Mouse (Mus musculus): ENCODE results near the gene Klrb1. TPM values are rescaled to one million over a fixed set of nuclear protein-coding genes. Genes with fewer than 3 reads are reported as not detected.

Klrb1 gene
- not detected in 4 replicates for total RNA-seq (2023; ENCODE audit: inconsistent age)

GRCm38 (mm10) chr6:128722959-128723358 lies at the start of gene Klrb1:
Gene Klrb1, minus strand, starts transcription at chr6:128723059.

DNA sequence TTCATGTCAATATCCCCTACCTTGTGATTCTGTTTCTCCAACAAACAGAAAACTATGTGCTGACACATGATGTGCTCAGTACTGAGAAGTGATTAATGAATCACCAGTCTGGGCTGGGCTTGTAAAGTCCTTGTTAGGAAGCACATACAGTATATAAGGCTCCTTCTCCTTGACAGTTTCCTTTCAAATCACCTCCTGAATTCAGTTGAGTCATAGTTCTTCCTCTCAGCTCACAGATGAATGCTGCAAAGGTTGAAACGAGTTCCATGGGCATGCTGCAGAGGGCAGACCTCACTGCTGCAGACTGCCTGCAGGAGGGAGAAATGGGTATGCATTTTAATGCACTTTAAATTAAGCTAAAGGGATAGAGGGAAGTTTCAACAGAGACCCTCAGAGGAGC lies 60.7 kb downstream of the Klrb1 start, which contains the start of gene Clec2h:
Gene Clec2h (plus strand): TSS at position 180 of the 400 bp plus-strand sequence.

Other genes with a start within 250 kb of the Klrb1 start
- not detected in 4 replicates for gene Pzp, start 196.3 kb downstream of the Klrb1 start, total RNA-seq (2023; ENCODE audit: inconsistent age)
- gene A2ml1, start 141.5 kb downstream of the Klrb1 start, total RNA-seq (2023; ENCODE audit: inconsistent age): not detected in 4 replicates
- gene Klrb1a, start 99.5 kb downstream of the Klrb1 start, total RNA-seq (2023; ENCODE audit: inconsistent age): 1.1 TPM in 1 of 4 replicates, not detected in the others
- gene Clec2h, start 60.7 kb downstream of the Klrb1 start, total RNA-seq (2023; ENCODE audit: inconsistent age): 126 to 155 TPM (median 143 TPM) in 4 replicates
- 0.99 to 1.3 TPM (median 1.1 TPM) in 4 replicates for gene Klrb1c, start 66.2 kb upstream of the Klrb1 start, total RNA-seq (2023; ENCODE audit: inconsistent age)
- gene Gm44511, start 103.3 kb upstream of the Klrb1 start, total RNA-seq (2023; ENCODE audit: inconsistent age): not detected in 4 replicates
- 0.71 TPM in 1 of 4 replicates, not detected in the others for gene Klrb1b, start 103.3 kb upstream of the Klrb1 start, total RNA-seq (2023; ENCODE audit: inconsistent age)
- gene Clec2i, start 164.5 kb upstream of the Klrb1 start, total RNA-seq (2023; ENCODE audit: inconsistent age): 61.6 to 63.6 TPM (median 62.4 TPM) in 4 replicates
- 72.1 to 90.3 TPM (median 82.8 TPM) in 4 replicates for gene BC035044, start 168.1 kb upstream of the Klrb1 start, total RNA-seq (2023; ENCODE audit: inconsistent age)
- 7.5 to 13.9 TPM (median 10.7 TPM) in 4 replicates for gene Clec2g, start 211.3 kb upstream of the Klrb1 start, total RNA-seq (2023; ENCODE audit: inconsistent age)